In genomic region chr9:114781526-114782212, GRCm38 (mm10) we compare ENCODE assay signal across 8 mouse cellular contexts. TPM values are rescaled to one million over a fixed set of nuclear protein-coding genes. Genes with fewer than 3 reads are reported as not detected.
DNase-seq lines count a peak whose midpoint lies in the region; ATAC-seq and TF ChIP-seq lines count a peak whose summit lies in the region.

Gene Cmtm7, minus strand, starts transcription at chr9:114781856.

- peaks cover 11 to 46% of the 10 kb centered on the region in 2 experiments for H3K4me1 ChIP-seq in CH12.LX (ENCODE audit: control insufficient read depth in 1 of 2, insufficient read depth in 2 of 2)
- H3K4me1 ChIP-seq in forebrain, embryonic 10.5 days: peaks cover 44% of the 10 kb centered on the region

- no peak for TF ChIP-seq CTCF in CH12.LX (conservative IDR thresholded peaks at IDR 0.05 in 1 of 2, IDR thresholded peaks at IDR 0.05 in 1 of 2; ENCODE audit: low read depth in 2 of 2, low read length in 2 of 2)

- TF ChIP-seq RAD21 in CH12.LX (IDR thresholded peaks at IDR 0.05; ENCODE audit: low read depth, low read length): no peak

- H3K36me3 ChIP-seq in CH12.LX (replicated peaks in 1 of 2; ENCODE audit: control insufficient read depth in 1 of 2, insufficient read depth in 1 of 2, low read length in 1 of 2): peaks cover 0 to 10% of the 10 kb centered on the region in 2 experiments
- no peaks in the 10 kb centered on the region; the same call in 1 of the 2 replicates for H3K36me3 ChIP-seq in forebrain, embryonic 10.5 days (replicated peaks)

- TF ChIP-seq POLR2A in CH12.LX (IDR thresholded peaks at IDR 0.05; ENCODE audit: low read depth, low read length): peak; percentile 75

- 1% methylated on average over 54 of the region's 54 CpGs for WGBS in forebrain, embryonic 10.5 days

- in situ Hi-C loops in CH12.LX (cut with MboI; ENCODE audit: low pct_ligation_motif_present, low pct_unique_long_range_greater_than_20kb, low sequenced_read_pairs): no loop called here

- peak within 1 kb of the TSS; percentile 75 for H3K9ac ChIP-seq in CH12.LX (ENCODE audit: insufficient read depth, low read depth)

- H3K4me2 ChIP-seq in CH12.LX (ENCODE audit: insufficient read depth, low read depth, poor library complexity, severe bottlenecking): peak within 1 kb of the TSS; percentile 86

- peak within 1 kb of the TSS; percentile 44 to 77 (median 76) for H3K4me3 ChIP-seq in CH12.LX (replicated peaks in 1 of 3; ENCODE audit: low read depth in 2 of 3, low read length in 2 of 3, poor library complexity in 1 of 3)
- peak within 1 kb of the TSS; percentile 69 for H3K4me3 ChIP-seq in forebrain, embryonic 10.5 days

- peaks cover 3% of the 10 kb centered on the region for H3K27me3 ChIP-seq in CH12.LX (replicated peaks)
- H3K27me3 ChIP-seq in forebrain, embryonic 10.5 days (ENCODE audit: poor library complexity, severe bottlenecking): no peaks in the 10 kb centered on the region

- peak; percentile 66 for DNase-seq in CH12.LX (ENCODE audit: extremely low read depth)
- DNase-seq in adrenal gland, postnatal 10 days: peak; percentile 89
- peak; percentile 78 for DNase-seq in forebrain, embryonic 10.5 days (ENCODE audit: extremely low spot score, low spot score)
- peak; percentile 86 for DNase-seq in heart, postnatal 10 days
- DNase-seq in kidney, postnatal 36 days: peak; percentile 85 to 93
- DNase-seq in right cerebral cortex, postnatal 4 days: peak; percentile 36
- peak; percentile 72 to 77 for DNase-seq in urinary bladder, postnatal 4 days (ENCODE audit: low spot score in 2 of 2)

- TF ChIP-seq EP300 in CH12.LX (IDR thresholded peaks at IDR 0.05; ENCODE audit: low read length): 0 out of 2 replicates have a peak, but pooled peaks have one; percentile 12

- peak within 1 kb of the TSS; percentile 45 for H3K27ac ChIP-seq in CH12.LX (ENCODE audit: insufficient read depth, low read depth)
- H3K27ac ChIP-seq in forebrain, embryonic 10.5 days: peak within 1 kb of the TSS; percentile 91

- peak; percentile 45 for ATAC-seq in megakaryocyte progenitor cell, adult 5-6 weeks (replicated peaks; ENCODE audit: poor library complexity)

- intact Hi-C loops in heart, postnatal 10 days (cut with DNase I): no loop called here

- H3K9me3 ChIP-seq in CH12.LX (replicated peaks; ENCODE audit: low read length): peaks cover under 1% of the 10 kb centered on the region
- no peaks in the 10 kb centered on the region for H3K9me3 ChIP-seq in forebrain, embryonic 10.5 days

- peaks cover 16% of the 10 kb centered on the region for H3K79me2 ChIP-seq in CH12.LX (replicated peaks; ENCODE audit: control insufficient read depth, extremely low read depth, insufficient read depth, poor library complexity, severe bottlenecking)

- dilution Hi-C loops in CH12.LX (cut with MboI; ENCODE audit: extremely low pct_ligation_motif_present, extremely low pct_unique_long_range_greater_than_20kb, low sequenced_read_pairs): no loop called here

TF ChIP-seq in CH12.LX, 34 proteins besides CTCF, POLR2A, EP300 and RAD21:
- peak; percentile 38 for TF ChIP-seq IRF4 (IDR thresholded peaks at IDR 0.05; ENCODE audit: low read depth, low read length)
- peak; percentile 65; the same call in 1 of the 2 replicates for TF ChIP-seq MXI1 (IDR thresholded peaks at IDR 0.05; ENCODE audit: low read depth, low read length)
- no peak for TF ChIP-seq GABPA (IDR thresholded peaks at IDR 0.05; ENCODE audit: insufficient replicate concordance, low read depth, low read length)
- no peak for TF ChIP-seq TBP (conservative IDR thresholded peaks at IDR 0.05; ENCODE audit: low read depth, low read length)
- TF ChIP-seq MAFK (IDR thresholded peaks at IDR 0.05; ENCODE audit: insufficient replicate concordance, low read length): no peak
- TF ChIP-seq ETS1 (conservative IDR thresholded peaks at IDR 0.05; ENCODE audit: low read depth, low read length): peak; percentile 82
- TF ChIP-seq ELF1 (IDR thresholded peaks at IDR 0.05; ENCODE audit: low read depth, low read length): peak; percentile 75
- no peak for TF ChIP-seq USF2 (conservative IDR thresholded peaks at IDR 0.05; ENCODE audit: low read depth, low read length)
- TF ChIP-seq E2F4 (IDR thresholded peaks at IDR 0.05; ENCODE audit: insufficient replicate concordance, low read depth, low read length): no peak
- TF ChIP-seq ZC3H11A (IDR thresholded peaks at IDR 0.05; ENCODE audit: low read depth, low read length): no peak
- TF ChIP-seq MAX (IDR thresholded peaks at IDR 0.05; ENCODE audit: low read length): peak; percentile 40; the same call in 1 of the 2 replicates
- peak; percentile 57; the same call in 1 of the 2 replicates for TF ChIP-seq UBTF (IDR thresholded peaks at IDR 0.05; ENCODE audit: low read depth, low read length)
- TF ChIP-seq JUND (conservative IDR thresholded peaks at IDR 0.05; ENCODE audit: low read depth, low read length): no peak
- no peak for TF ChIP-seq ZNF384 (IDR thresholded peaks at IDR 0.05; ENCODE audit: low read depth, low read length)
- TF ChIP-seq MYC (IDR thresholded peaks at IDR 0.05; ENCODE audit: low read depth, low read length): peak; percentile 26; the same call in 1 of the 2 replicates
- TF ChIP-seq MEF2A (IDR thresholded peaks at IDR 0.05; ENCODE audit: borderline replicate concordance, low read depth, low read length): peak; percentile 38; the same call in 1 of the 2 replicates
- peak; percentile 77 for TF ChIP-seq SIN3A (IDR thresholded peaks at IDR 0.05; ENCODE audit: low read length)
- no peak for TF ChIP-seq MAZ (IDR thresholded peaks at IDR 0.05; ENCODE audit: low read depth, low read length)
- TF ChIP-seq HCFC1 (IDR thresholded peaks at IDR 0.05; ENCODE audit: low read depth, low read length): no peak; the same call in 1 of the 2 replicates
- TF ChIP-seq KAT2A (IDR thresholded peaks at IDR 0.05; ENCODE audit: insufficient replicate concordance, low read length): no peak
- no peak for TF ChIP-seq JUN (IDR thresholded peaks at IDR 0.05; ENCODE audit: insufficient read depth, low read depth, low read length)
- TF ChIP-seq BHLHE40 (IDR thresholded peaks at IDR 0.05; ENCODE audit: low read depth, low read length): peak; percentile 85
- no peak for TF ChIP-seq SMC3 (IDR thresholded peaks at IDR 0.05; ENCODE audit: low read depth, low read length)
- no peak for TF ChIP-seq POLR2AphosphoS2 (IDR thresholded peaks at IDR 0.05; ENCODE audit: low read depth, low read length)
- no peak; the same call in 1 of the 2 replicates for TF ChIP-seq NELFE (IDR thresholded peaks at IDR 0.05; ENCODE audit: low read depth, low read length)
- no peak; the same call in 1 of the 2 replicates for TF ChIP-seq ZMIZ1 (IDR thresholded peaks at IDR 0.05; ENCODE audit: low read depth, low read length)
- no peak for TF ChIP-seq ZKSCAN1 (IDR thresholded peaks at IDR 0.05; ENCODE audit: borderline replicate concordance, low read depth, low read length)
- peak; percentile 17; the same call in 1 of the 2 replicates for TF ChIP-seq NRF1 (IDR thresholded peaks at IDR 0.05; ENCODE audit: low read depth, low read length)
- no peak for TF ChIP-seq CHD1 (IDR thresholded peaks at IDR 0.05; ENCODE audit: low read depth, low read length)
- no peak for TF ChIP-seq PAX5 (IDR thresholded peaks at IDR 0.05; ENCODE audit: low read length)
- TF ChIP-seq TCF12 (IDR thresholded peaks at IDR 0.05; ENCODE audit: low read depth, low read length): peak; percentile 76
- TF ChIP-seq USF1 (IDR thresholded peaks at IDR 0.05; ENCODE audit: low read depth, low read length): peak; percentile 36; the same call in 1 of the 2 replicates
- no peak for TF ChIP-seq RCOR1 (conservative IDR thresholded peaks at IDR 0.05; ENCODE audit: low read depth, low read length)
- no peak for TF ChIP-seq CHD2 (IDR thresholded peaks at IDR 0.05; ENCODE audit: low read length)

RNA-seq across cellular contexts. Expression of gene Cmtm7, which starts in this region (rescaled TPM):
- 73.1 and 80.8 TPM in 2 replicates for total RNA-seq in CH12.LX (2012; rRNA removed)
- total RNA-seq in CH12.LX (2014; rRNA removed): 37.6 and 46.0 TPM in 2 replicates
- polyA plus RNA-seq in CH12.LX (2012; ENCODE audit: insufficient read length, low read depth): 38.2 and 45.5 TPM in 2 replicates
- total RNA-seq in adrenal gland, postnatal 10 days (2021): 10 to 100 TPM; 32.4 to 32.9 TPM
- 76.9 and 78.7 TPM in 2 replicates for polyA plus RNA-seq in forebrain, embryonic 10.5 days (2016; fragmentation: Nextera tagmentation; extraction: Ambion mirVana)
- 10 to 100 TPM; 25.7 to 26.9 TPM for total RNA-seq in heart, postnatal 10 days (2021)
- total RNA-seq in megakaryocyte progenitor cell, adult 5-6 weeks (2015): 499 and 542 TPM in 2 replicates
- total RNA-seq in megakaryocyte progenitor cell, adult 5-6 weeks (2017): 712 and 803 TPM in 2 replicates

Comparison
In these comparisons a context has a peak if more than half of its experiments do, and no peak if none do; other contexts are left out.
1. Peak in every context shown above with its lines: DNase-seq, ATAC-seq, H3K4me3 ChIP-seq and H3K27ac ChIP-seq.
2. RNA of gene Cmtm7 (total RNA-seq): 499 to 803 TPM in megakaryocyte progenitor cell, adult 5-6 weeks; 37.6 to 80.8 TPM in CH12.LX, 32.4 to 32.9 TPM in adrenal gland, postnatal 10 days and 25.7 to 26.9 TPM in heart, postnatal 10 days; every median in the first group is over 4 times any median in the second.
3. DNase-seq: peak in every context shown above with its lines; median percentile 89 in adrenal gland, postnatal 10 days; 89 in kidney, postnatal 36 days; 86 in heart, postnatal 10 days; 78 in forebrain, embryonic 10.5 days; 74 in urinary bladder, postnatal 4 days; 66 in CH12.LX; 36 in right cerebral cortex, postnatal 4 days.